ENCODE assay signal across 9 mouse cellular contexts in the genomic region with DNA sequence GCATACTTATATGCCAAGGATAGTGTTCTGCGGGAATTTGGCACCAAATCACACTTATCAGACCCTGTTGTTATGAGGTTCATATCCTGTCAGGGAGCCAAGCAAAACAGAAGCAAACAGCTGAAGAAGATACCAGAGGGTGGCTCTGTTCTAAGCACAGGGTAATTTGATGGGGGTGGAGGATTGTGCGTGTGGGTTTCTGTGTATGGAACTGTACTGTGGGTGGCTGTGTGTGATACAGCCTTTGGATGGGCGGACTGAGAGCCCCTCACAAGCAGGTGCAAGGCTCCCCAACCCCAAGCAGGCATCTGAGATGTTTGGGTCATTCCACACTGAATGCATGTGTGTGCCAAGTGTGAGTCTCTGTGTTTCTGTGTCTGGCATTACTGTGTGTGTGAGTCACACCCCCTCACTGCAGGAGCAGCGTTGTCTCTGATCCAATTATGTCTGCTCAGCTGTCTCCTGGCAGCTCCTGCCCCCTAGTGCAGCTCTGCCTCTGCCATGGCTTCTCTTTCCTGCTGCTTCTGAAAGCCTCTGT. TPM values are rescaled to one million over a fixed set of nuclear protein-coding genes. Genes with fewer than 3 reads are reported as not detected.
A peak's percentile ranks its signal among the peaks of the same experiment; 100 is the strongest.
DNase-seq lines count a peak whose midpoint lies in the region; ATAC-seq lines count a peak whose summit lies in the region.
"Had no signal": no experiment of that assay in that cellular context is flagged by ENCODE, and none has a peak within 500 bp of the region (broad histone marks: within the 10 kb centered on the region; RNA-seq: fewer than 3 reads in every experiment).

No protein-coding gene starts in this region.

- H3K9ac ChIP-seq in heart, embryonic 13.5 days: peak overlapping the region; percentile 50; the same call in 1 of the 2 replicates
- H3K9ac ChIP-seq in forebrain, embryonic 16.5 days (replicated peaks; ENCODE audit: low read depth, low read length): peak overlapping the region; percentile 18; the same call in 1 of the 2 replicates
- H3K9ac ChIP-seq: heart, embryonic 15.5 days had no signal

- 47% methylated on average over 4 of the region's 4 CpGs for WGBS in heart, embryonic 13.5 days
- WGBS in forebrain, embryonic 16.5 days: 44% methylated on average over 4 of the region's 4 CpGs

- no peak overlapping the region for H3K4me2 ChIP-seq in heart, embryonic 13.5 days
- no peak overlapping the region for H3K4me2 ChIP-seq in forebrain, embryonic 16.5 days (ENCODE audit: low read length)
- H3K4me2 ChIP-seq: heart, embryonic 15.5 days had no signal

- intact Hi-C loops in heart, postnatal 36 days (cut with DNase I): no loop called here

- DNase-seq in heart, postnatal 36 days: no peak
- peak; percentile 67 for DNase-seq in adrenal gland, postnatal 14 days
- peak; percentile 49 to 85 for DNase-seq in left cerebral cortex, adult 8-10 months (ENCODE audit: low spot score in 2 of 2)
- no peak for DNase-seq in spleen, adult 12 weeks (ENCODE audit: low spot score)
- no peak for DNase-seq in natural killer cell, adult 2 months (ENCODE audit: low spot score in 2 of 2)
- DNase-seq in c-Kit-positive CD71-positive TER-119-positive erythroid progenitor cells, embryonic 14.5 days (ENCODE audit: low spot score): no peak

- no peak for ATAC-seq in heart, embryonic 13.5 days (ENCODE audit: extremely low read depth, insufficient number of reproducible peaks, low FRiP score, low TSS enrichment)
- ATAC-seq in forebrain, embryonic 16.5 days: peak; percentile 81

- no peak overlapping the region for H3K4me3 ChIP-seq in heart, embryonic 13.5 days
- no peak overlapping the region for H3K4me3 ChIP-seq in forebrain, embryonic 16.5 days (replicated peaks; ENCODE audit: low read length)
- H3K4me3 ChIP-seq: heart, embryonic 15.5 days had no signal

- peaks cover 14% of the 10 kb centered on the region for H3K27me3 ChIP-seq in heart, embryonic 13.5 days (replicated peaks)
- H3K27me3 ChIP-seq in forebrain, embryonic 16.5 days (replicated peaks; ENCODE audit: control insufficient read depth, insufficient read depth, low read length): no peaks in the 10 kb centered on the region

- no peaks in the 10 kb centered on the region for H3K36me3 ChIP-seq in heart, embryonic 13.5 days
- no peaks in the 10 kb centered on the region for H3K36me3 ChIP-seq in forebrain, embryonic 16.5 days (ENCODE audit: control insufficient read depth, insufficient read depth)
- H3K36me3 ChIP-seq: heart, embryonic 15.5 days had no signal

- H3K9me3 ChIP-seq in heart, embryonic 13.5 days: no peaks in the 10 kb centered on the region
- H3K9me3 ChIP-seq in forebrain, embryonic 16.5 days (ENCODE audit: control insufficient read depth, low read length): no peaks in the 10 kb centered on the region
- H3K9me3 ChIP-seq: heart, embryonic 15.5 days had no signal

- no peak overlapping the region for H3K27ac ChIP-seq in heart, embryonic 13.5 days (replicated peaks)
- peak overlapping the region; percentile 49 for H3K27ac ChIP-seq in forebrain, embryonic 16.5 days (ENCODE audit: low read length)
- H3K27ac ChIP-seq: heart, embryonic 15.5 days had no signal

- H3K4me1 ChIP-seq in heart, embryonic 13.5 days: peaks cover 39% of the 10 kb centered on the region
- peaks cover 15% of the 10 kb centered on the region for H3K4me1 ChIP-seq in forebrain, embryonic 16.5 days (replicated peaks; ENCODE audit: control insufficient read depth, insufficient read depth, low read length)

RNA-seq across cellular contexts. Expression of gene Stard10, which starts 11.8 kb away (rescaled TPM):
- polyA plus RNA-seq in heart, embryonic 13.5 days (2015; fragmentation: Nextera tagmentation; extraction: Ambion mirVana): 32.9 and 35.4 TPM in 2 replicates
- 10 to 100 TPM; 48.3 to 61.3 TPM for total RNA-seq in heart, postnatal 36 days (2021)
- total RNA-seq in adrenal gland, postnatal 14 days (2021): 20.2 and 77.9 TPM in 2 replicates
- polyA plus RNA-seq in forebrain, embryonic 16.5 days (2015; fragmentation: Nextera tagmentation; extraction: Ambion mirVana): 6.1 and 6.2 TPM in 2 replicates
- total RNA-seq in left cerebral cortex, adult 8-10 months (2022): 10 to 100 TPM; 90.3 to 98.6 (median 92.0) TPM

RNA-seq across cellular contexts. Expression of gene Arap1, which starts 19.2 kb away (rescaled TPM):
- polyA plus RNA-seq in heart, embryonic 13.5 days (2015; fragmentation: Nextera tagmentation; extraction: Ambion mirVana): 25.6 and 26.3 TPM in 2 replicates
- 10 to 100 TPM; 28.7 to 33.9 TPM for total RNA-seq in heart, postnatal 36 days (2021)
- 39.7 and 55.7 TPM in 2 replicates for total RNA-seq in adrenal gland, postnatal 14 days (2021)
- polyA plus RNA-seq in forebrain, embryonic 16.5 days (2015; fragmentation: Nextera tagmentation; extraction: Ambion mirVana): 7.7 and 8.8 TPM in 2 replicates
- total RNA-seq in left cerebral cortex, adult 8-10 months (2022): 10 to 100 TPM; 19.6 to 32.5 (median 25.3) TPM

RNA-seq across cellular contexts. Expression of gene Atg16l2, which starts 26.6 kb away (rescaled TPM):
- 23.0 and 28.0 TPM in 2 replicates for polyA plus RNA-seq in heart, embryonic 13.5 days (2015; fragmentation: Nextera tagmentation; extraction: Ambion mirVana)
- 10 to 100 TPM in 1 of 2 experiments, 1 to 10 TPM in 1; 8.6 to 12.7 TPM for total RNA-seq in heart, postnatal 36 days (2021)
- total RNA-seq in adrenal gland, postnatal 14 days (2021): 16.6 and 21.5 TPM in 2 replicates
- polyA plus RNA-seq in forebrain, embryonic 16.5 days (2015; fragmentation: Nextera tagmentation; extraction: Ambion mirVana): 28.7 and 33.0 TPM in 2 replicates
- total RNA-seq in left cerebral cortex, adult 8-10 months (2022): 10 to 100 TPM; 46.0 to 66.1 (median 57.3) TPM

Comparison
In these comparisons a context has a peak if more than half of its experiments do, and no peak if none do; other contexts are left out.
1. DNase-seq: peak in adrenal gland, postnatal 14 days (single experiment) and left cerebral cortex, adult 8-10 months (2 of 2); none in heart, postnatal 36 days (0 of 2), spleen, adult 12 weeks (single experiment), natural killer cell, adult 2 months (0 of 2) and c-Kit-positive CD71-positive TER-119-positive erythroid progenitor cells, embryonic 14.5 days (single experiment).